Mouse (Mus musculus) heart, adult 2 months (tissue): ENCODE measurements at regions not wholly inside any gene's neighbourhood (a gene's known extent, or its start where the extent isn't known, plus 50 kb on each side); places are given as distances from the start of the nearest gene placed in this dataset.

Source experiments
- CTCF ChIP-seq: fragments of 200-600 bp; IDR thresholded peaks from 2 replicates; pipeline ENCODE4 v1.8.1; 2022; ENCODE audit warnings: antibody characterized with exemption, mild to moderate bottlenecking, moderate library complexity
- EP300 ChIP-seq: fragments of 200-500 bp; IDR thresholded peaks from 2 replicates; pipeline ENCODE4 v1.6.1; 2011; ENCODE audit warnings: low read depth, low read length, control low read depth; ENCODE audit not compliant: insufficient read depth
- POLR2A ChIP-seq: fragments of 200-500 bp; IDR thresholded peaks from 2 replicates; pipeline ENCODE4 v1.6.1; 2011; ENCODE audit warnings: mild to moderate bottlenecking, low read depth, low read length, control low read depth; ENCODE audit not compliant: insufficient read depth

DNA sequence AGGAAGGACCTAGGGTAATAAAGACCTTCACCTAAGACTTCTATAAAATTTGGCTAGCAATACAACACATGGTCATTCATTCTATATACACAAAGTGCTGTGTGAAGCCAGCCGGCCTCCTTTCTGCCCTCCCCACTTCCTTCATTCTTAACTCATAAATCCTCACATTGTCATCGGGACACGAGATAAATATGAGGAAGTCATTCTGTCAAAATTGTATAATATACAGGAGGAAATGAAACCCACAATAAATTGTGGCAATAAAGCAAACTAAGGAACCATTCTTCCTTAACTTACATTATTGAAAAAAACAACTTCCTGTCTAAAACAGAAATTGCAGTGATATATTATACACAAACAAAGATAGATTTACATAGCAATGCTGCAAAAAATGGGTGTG lies 275.9 kb upstream of the Trib2 start:
- TF ChIP-seq POLR2A (no peak), CTCF (no peak), EP300 (no peak)
